ENCODE assay signal across 16 mouse cellular contexts in the genomic region with DNA sequence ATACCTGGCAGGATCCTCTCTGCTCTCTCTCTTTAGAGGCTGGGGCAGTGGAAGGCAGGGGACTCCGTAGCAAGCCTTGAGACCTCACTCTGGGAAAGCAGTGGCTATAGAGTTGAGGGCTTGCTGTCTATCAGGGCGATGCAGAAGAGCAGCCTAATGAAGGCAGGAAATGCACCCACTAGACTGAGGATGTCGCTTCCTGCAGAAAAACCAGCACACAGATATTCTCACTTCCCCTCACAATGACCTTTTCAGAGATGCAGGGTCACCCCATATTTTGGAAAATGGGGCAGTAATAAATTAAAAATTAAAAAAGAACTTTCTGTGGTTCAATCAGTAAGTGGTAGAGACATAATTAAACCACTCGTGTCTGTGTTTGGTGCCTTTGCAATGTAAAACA. TPM values are rescaled to one million over a fixed set of nuclear protein-coding genes. Genes with fewer than 3 reads are reported as not detected.
DNase-seq lines count a peak whose midpoint lies in the region; ATAC-seq and TF ChIP-seq lines count a peak whose summit lies in the region.
"Had no signal": no experiment of that assay in that cellular context is flagged by ENCODE, and none has a peak within 500 bp of the region (broad histone marks: within the 10 kb centered on the region; RNA-seq: fewer than 3 reads in every experiment).

No protein-coding gene starts in this region.

- H3K27ac ChIP-seq in heart, embryonic 13.5 days (replicated peaks) = peak overlapping the region; percentile 36
- H3K27ac ChIP-seq in MEL (ENCODE audit: control insufficient read depth, low read depth, low read length) = peak overlapping the region; percentile 82
- no peak overlapping the region for H3K27ac ChIP-seq in embryonic facial prominence, embryonic 14.5 days (replicated peaks; ENCODE audit: low read depth, low read length)
- H3K27ac ChIP-seq in liver, embryonic 15.5 days (replicated peaks) = peak overlapping the region; percentile 54
- H3K27ac ChIP-seq: hindbrain, embryonic 15.5 days; macrophage had no signal

- no peak overlapping the region; the same call in 1 of the 2 replicates for H3K9ac ChIP-seq in heart, embryonic 13.5 days
- peak overlapping the region; percentile 73 for H3K9ac ChIP-seq in MEL (ENCODE audit: control insufficient read depth, low read depth, low read length, poor library complexity, severe bottlenecking)
- no peak overlapping the region for H3K9ac ChIP-seq in embryonic facial prominence, embryonic 14.5 days (ENCODE audit: low read depth, low read length)
- peak overlapping the region; percentile 46 for H3K9ac ChIP-seq in liver, embryonic 15.5 days
- H3K9ac ChIP-seq: hindbrain, embryonic 15.5 days had no signal

- peaks cover 73% of the 10 kb centered on the region for H3K4me1 ChIP-seq in heart, embryonic 13.5 days
- peaks cover 33 to 41% of the 10 kb centered on the region in 2 experiments for H3K4me1 ChIP-seq in MEL (ENCODE audit: control insufficient read depth in 1 of 2, insufficient read depth in 2 of 2, low read length in 2 of 2)
- peaks cover 42% of the 10 kb centered on the region for H3K4me1 ChIP-seq in embryonic facial prominence, embryonic 14.5 days (ENCODE audit: control insufficient read depth, insufficient read depth, low read length)
- peaks cover 92% of the 10 kb centered on the region for H3K4me1 ChIP-seq in liver, embryonic 15.5 days (replicated peaks)

- ATAC-seq in heart, embryonic 13.5 days (ENCODE audit: extremely low read depth, insufficient number of reproducible peaks, low FRiP score, low TSS enrichment) = no peak
- ATAC-seq in embryonic facial prominence, embryonic 14.5 days (ENCODE audit: low read depth) = no peak
- ATAC-seq in liver, embryonic 15.5 days (ENCODE audit: insufficient read depth) = no peak

- H3K36me3 ChIP-seq in heart, embryonic 13.5 days = no peaks in the 10 kb centered on the region
- H3K36me3 ChIP-seq in MEL (ENCODE audit: control insufficient read depth in 1 of 2, insufficient read depth in 2 of 2, low read length in 2 of 2) = peaks cover 0 to 49% of the 10 kb centered on the region in 2 experiments; a peak in 2 of 4 replicates
- H3K36me3 ChIP-seq in embryonic facial prominence, embryonic 14.5 days (ENCODE audit: control insufficient read depth, insufficient read depth, low read length) = no peaks in the 10 kb centered on the region
- H3K36me3 ChIP-seq in liver, embryonic 15.5 days (replicated peaks) = no peaks in the 10 kb centered on the region
- H3K36me3 ChIP-seq: hindbrain, embryonic 15.5 days had no signal

- peak; percentile 74 to 76 for TF ChIP-seq EP300 in MEL (IDR thresholded peaks at IDR 0.05; ENCODE audit: low read depth in 1 of 2, low read length in 2 of 2)

- WGBS in heart, embryonic 13.5 days = 61% methylated on average over 4 of the region's 4 CpGs
- 61% methylated on average over 4 of the region's 4 CpGs for WGBS in embryonic facial prominence, embryonic 14.5 days
- WGBS in liver, embryonic 15.5 days (ENCODE audit: insufficient replicate concordance) = 15% methylated on average over 4 of the region's 4 CpGs

- peak overlapping the region; percentile 76; the same call in 1 of the 2 replicates for H3K4me3 ChIP-seq in heart, embryonic 13.5 days
- H3K4me3 ChIP-seq in MEL (ENCODE audit: control insufficient read depth in 1 of 2, insufficient read depth in 1 of 2, low read depth in 2 of 2, low read length in 2 of 2) = peak overlapping the region; percentile 43 to 44
- H3K4me3 ChIP-seq in embryonic facial prominence, embryonic 14.5 days (ENCODE audit: low read depth, low read length) = no peak overlapping the region
- H3K4me3 ChIP-seq in liver, embryonic 15.5 days (replicated peaks) = peak overlapping the region; percentile 29
- H3K4me3 ChIP-seq: forebrain, embryonic 10.5 days; hindbrain, embryonic 15.5 days had no signal

- peak overlapping the region; percentile 95 for H3K4me2 ChIP-seq in heart, embryonic 13.5 days
- 0 out of 2 replicates have a peak overlapping the region, but pooled peaks have one; percentile 10 for H3K4me2 ChIP-seq in embryonic facial prominence, embryonic 14.5 days (ENCODE audit: low read depth, low read length)
- peak overlapping the region; percentile 90 for H3K4me2 ChIP-seq in liver, embryonic 15.5 days
- H3K4me2 ChIP-seq: hindbrain, embryonic 15.5 days had no signal

- no peak for TF ChIP-seq POLR2A in MEL (IDR thresholded peaks at IDR 0.05; ENCODE audit: control insufficient read depth in 1 of 2, insufficient read depth in 1 of 2, low read depth in 1 of 2, low read length in 2 of 2, poor library complexity in 1 of 2)

- peaks cover 18% of the 10 kb centered on the region for H3K27me3 ChIP-seq in heart, embryonic 13.5 days (replicated peaks)
- no peaks in the 10 kb centered on the region for H3K27me3 ChIP-seq in MEL (ENCODE audit: control insufficient read depth in 1 of 2, insufficient read depth in 2 of 2, low read length in 2 of 2)
- H3K27me3 ChIP-seq in embryonic facial prominence, embryonic 14.5 days (replicated peaks; ENCODE audit: control insufficient read depth, insufficient read depth, low read length) = no peaks in the 10 kb centered on the region
- H3K27me3 ChIP-seq in liver, embryonic 15.5 days = peaks cover 4% of the 10 kb centered on the region
- H3K27me3 ChIP-seq: hindbrain, embryonic 15.5 days had no signal

- H3K9me3 ChIP-seq in heart, embryonic 13.5 days = no peaks in the 10 kb centered on the region
- no peaks in the 10 kb centered on the region for H3K9me3 ChIP-seq in MEL (replicated peaks; ENCODE audit: insufficient read depth, low read length)
- H3K9me3 ChIP-seq in embryonic facial prominence, embryonic 14.5 days (ENCODE audit: control insufficient read depth, low read length) = no peaks in the 10 kb centered on the region
- no peaks in the 10 kb centered on the region for H3K9me3 ChIP-seq in liver, embryonic 15.5 days (replicated peaks)
- H3K9me3 ChIP-seq: forebrain, embryonic 10.5 days; hindbrain, embryonic 15.5 days had no signal

- H3K79me2 ChIP-seq in MEL (ENCODE audit: control insufficient read depth, insufficient read depth, low read length, poor library complexity) = peaks cover 46% of the 10 kb centered on the region

- no peak for TF ChIP-seq RAD21 in MEL (IDR thresholded peaks at IDR 0.05; ENCODE audit: low read depth, low read length)

- no peak for TF ChIP-seq CTCF in MEL (IDR thresholded peaks at IDR 0.05 in 2 of 3, conservative IDR thresholded peaks at IDR 0.05 in 1 of 3; ENCODE audit: control insufficient read depth in 1 of 3, insufficient read depth in 1 of 3, low read depth in 2 of 3, low read length in 3 of 3, poor library complexity in 1 of 3, severe bottlenecking in 1 of 3)

- no peak for DNase-seq in heart, postnatal 25 days (ENCODE audit: low spot score)
- peak; percentile 75 for DNase-seq in MEL (ENCODE audit: low read depth, low spot score)
- no peak for DNase-seq in embryonic facial prominence, embryonic 14.5 days (ENCODE audit: low spot score)
- no peak for DNase-seq in kidney, postnatal 25 days
- no peak for DNase-seq in adrenal gland, postnatal 25 days
- DNase-seq in adrenal gland, adult 18-20 months (ENCODE audit: low spot score in 2 of 2) = no peak
- DNase-seq: cerebellum, adult 11 months; heart, adult 18-20 months; kidney, adult 9 months; retina, postnatal 1 day had no signal

- intact Hi-C loops in heart, postnatal 25 days (cut with DNase I) = no loop called here

TF ChIP-seq in MEL, 35 proteins besides CTCF, POLR2A, EP300 and RAD21:
- no peak for TF ChIP-seq JUND (IDR thresholded peaks at IDR 0.05; ENCODE audit: low read depth, low read length)
- peak; percentile 36; the same call in 1 of the 2 replicates for TF ChIP-seq NELFE (IDR thresholded peaks at IDR 0.05; ENCODE audit: low read depth, low read length)
- TF ChIP-seq SMC3 (IDR thresholded peaks at IDR 0.05; ENCODE audit: low read depth, low read length) = no peak
- TF ChIP-seq RCOR1 (IDR thresholded peaks at IDR 0.05; ENCODE audit: low read depth, low read length) = 0 out of 2 replicates have a peak, but pooled peaks have one; percentile 40
- TF ChIP-seq ETS1 (IDR thresholded peaks at IDR 0.05; ENCODE audit: low read depth, low read length) = no peak
- peak; percentile 45 for TF ChIP-seq TAL1 (IDR thresholded peaks at IDR 0.05; ENCODE audit: low read length)
- TF ChIP-seq POLR2AphosphoS2 (IDR thresholded peaks at IDR 0.05; ENCODE audit: low read length) = 0 out of 2 replicates have a peak, but pooled peaks have one; percentile 22
- TF ChIP-seq TCF12 (IDR thresholded peaks at IDR 0.05; ENCODE audit: low read depth, low read length) = peak; percentile 67; the same call in 1 of the 2 replicates
- TF ChIP-seq ZNF384 (IDR thresholded peaks at IDR 0.05; ENCODE audit: low read depth, low read length) = no peak
- 0 out of 2 replicates have a peak, but pooled peaks have one; percentile 52 for TF ChIP-seq CHD1 (IDR thresholded peaks at IDR 0.05; ENCODE audit: low read depth, low read length)
- TF ChIP-seq ZMIZ1 (IDR thresholded peaks at IDR 0.05; ENCODE audit: low read depth, low read length) = 0 out of 2 replicates have a peak, but pooled peaks have one; percentile 13
- TF ChIP-seq USF1 (IDR thresholded peaks at IDR 0.05; ENCODE audit: low read depth, low read length) = no peak
- TF ChIP-seq ZC3H11A (IDR thresholded peaks at IDR 0.05; ENCODE audit: low read depth, low read length) = 0 out of 2 replicates have a peak, but pooled peaks have one; percentile 8
- peak; percentile 59; the same call in 1 of the 2 replicates for TF ChIP-seq GATA1 (IDR thresholded peaks at IDR 0.05; ENCODE audit: low read depth, low read length)

RNA-seq across cellular contexts. Expression of gene St6galnac3, which starts 4.1 kb away (rescaled TPM):
- 21.7 and 24.8 TPM in 2 replicates for polyA plus RNA-seq in heart, embryonic 13.5 days (2015; fragmentation: Nextera tagmentation; extraction: Ambion mirVana)
- 1 to 10 TPM; 4.4 to 7.5 TPM for total RNA-seq in heart, postnatal 25 days (2021)
- 7.8 and 10.0 TPM in 2 replicates for total RNA-seq in MEL (2012; rRNA removed)
- 10 to 100 TPM in 1 of 2 experiments, not detected in 1; 11.4 TPM for polyA plus RNA-seq in MEL (2012; ENCODE audit: insufficient read depth in 1 of 2, insufficient read length in 2 of 2, low read depth in 1 of 2, low replicate concordance in 2 of 2, missing spikeins in 1 of 2)
- polyA plus RNA-seq in embryonic facial prominence, embryonic 14.5 days (2014; fragmentation: Nextera tagmentation; extraction: Ambion mirVana) = 30.6 and 44.1 TPM in 2 replicates
- 10.1 and 10.2 TPM in 2 replicates for polyA plus RNA-seq in liver, embryonic 15.5 days (2015; fragmentation: Nextera tagmentation; extraction: Ambion mirVana)
- total RNA-seq in adrenal gland, postnatal 25 days (2021) = 6.5 and 10.4 TPM in 2 replicates
- 10 to 100 TPM; 11.2 to 14.8 TPM for total RNA-seq in adrenal gland, adult 18-20 months (2021)
- polyA plus RNA-seq: C2C12 had no signal

Comparison
In these comparisons a context has a peak if more than half of its experiments do, and no peak if none do; other contexts are left out.
1. H3K4me2 ChIP-seq: peak in every context shown above with its lines; median percentile 95 in heart, embryonic 13.5 days; 90 in liver, embryonic 15.5 days; 10 in embryonic facial prominence, embryonic 14.5 days.
2. H3K9ac ChIP-seq: peak in MEL (single experiment) and liver, embryonic 15.5 days (single experiment); none in heart, embryonic 13.5 days (single experiment) and embryonic facial prominence, embryonic 14.5 days (single experiment).